Mouse (Mus musculus) heart, embryonic 10.5 days (tissue): ENCODE results near the gene Arid5b. TPM values are rescaled to one million over a fixed set of nuclear protein-coding genes. Genes with fewer than 3 reads are reported as not detected.

Experiments
- DNase-seq: peaks from one replicate; pipeline ENCODE4 v3.0.0-alpha.2; 2017; ENCODE audit warnings: low spot score
- H3K27ac ChIP-seq: fragments of 300-500 bp; sonication (generic); 2 replicates; pipeline ENCODE4 v1.5.1; 2016; ENCODE audit warnings: mild to moderate bottlenecking
- H3K27me3 ChIP-seq: fragments of 300-500 bp; sonication (generic); 2 replicates; pipeline ENCODE4 v1.6.1; 2016; ENCODE audit warnings: mild to moderate bottlenecking; ENCODE audit not compliant: poor library complexity, insufficient read depth, severe bottlenecking
- H3K36me3 ChIP-seq: fragments of 300-500 bp; sonication (generic); 2 replicates; pipeline ENCODE4 v1.6.1; 2016; ENCODE audit warnings: mild to moderate bottlenecking, moderate library complexity
- H3K4me1 ChIP-seq: fragments of 300-500 bp; sonication (generic); 2 replicates; pipeline ENCODE4 v1.6.1; 2016; ENCODE audit warnings: mild to moderate bottlenecking
- H3K4me3 ChIP-seq: fragments of 300-500 bp; sonication (generic); 2 replicates; pipeline ENCODE4 v1.5.1; 2016; ENCODE audit warnings: mild to moderate bottlenecking, moderate library complexity
- H3K9me3 ChIP-seq: fragments of 300-500 bp; sonication (generic); 2 replicates; pipeline ENCODE4 v1.6.1; 2016; ENCODE audit warnings: mild to moderate bottlenecking, moderate library complexity
- WGBS: fragments of 180-500 bp; shearing (Covaris S2); methylation state at CpG from one replicate; pipeline ENCODE4 v1.1.7; 2016; 5-methylcytosine and 5-hydroxymethylcytosine counted together
- polyA plus RNA-seq: library from polyadenylated mRNA; unstranded; fragments of >200 nt; fragmentation: Nextera tagmentation; extraction: Ambion mirVana; gene quantifications from 2 replicates; pipeline ENCODE4 v1.2.1, GENCODE M21; 2016

The Arid5b gene
- polyA plus RNA-seq, 1 experiment from 2014 or later = 18.2 TPM

GRCm38 (mm10) chr10:68157511-68157910 lies 121.0 kb downstream of the Arid5b start:
- Histone ChIP-seq H3K27ac (no peak overlapping the region), H3K27me3 (no peaks in the 10 kb centered on the region), H3K36me3 (no peaks in the 10 kb centered on the region), H3K9me3 (no peaks in the 10 kb centered on the region), H3K4me1 (peaks cover 22% of the 10 kb centered on the region), H3K4me3 (no peak overlapping the region)
- WGBS = 77% methylated on average over 8 of the region's 8 CpGs
- no peak for DNase-seq

GRCm38 (mm10) chr10:68156646-68157245 lies 121.8 kb downstream of the Arid5b start:
- 51% methylated on average over 10 of the region's 10 CpGs for WGBS
- Histone ChIP-seq H3K27ac (0 out of 2 replicates have a peak overlapping the region, but pooled peaks have one; percentile 29), H3K4me1 (peaks cover 22% of the 10 kb centered on the region), H3K36me3 (0 out of 2 replicates have a peak, but pooled peaks cover 3% of the 10 kb centered on the region), H3K4me3 (no peak overlapping the region), H3K27me3 (no peaks in the 10 kb centered on the region), H3K9me3 (no peaks in the 10 kb centered on the region)
- no peak for DNase-seq

GRCm38 (mm10) chr10:68156159-68156558 lies 122.4 kb downstream of the Arid5b start:
- no peaks in the 10 kb centered on the region for H3K27me3 ChIP-seq
- 76% methylated on average over 6 of the region's 6 CpGs for WGBS

GRCm38 (mm10) chr10:68155431-68156119 lies 123.0 kb downstream of the Arid5b start:
- 85% methylated on average over 6 of the region's 6 CpGs for whole genome bisulfite sequencing
- Histone ChIP-seq H3K27ac (no peak overlapping the region), H3K4me1 (peaks cover 22% of the 10 kb centered on the region)

More at GRCm38 (mm10) chr10:68156159-68156558, 122.4 kb downstream of the Arid5b start:
- peaks cover 22% of the 10 kb centered on the region for H3K4me1 ChIP-seq
- no peak overlapping the region for H3K4me3 ChIP-seq
- no peaks in the 10 kb centered on the region for H3K9me3 ChIP-seq
- H3K36me3 ChIP-seq = 0 out of 2 replicates have a peak, but pooled peaks cover 3% of the 10 kb centered on the region
- no peak for DNase-seq
- H3K27ac ChIP-seq = peak overlapping the region; percentile 29; the same call in 1 of the 2 replicates

GRCm38 (mm10) chr10:68154046-68154765 lies 124.3 kb downstream of the Arid5b start:
- Histone ChIP-seq H3K36me3 (0 out of 2 replicates have a peak, but pooled peaks cover 3% of the 10 kb centered on the region), H3K4me1 (peaks cover 21% of the 10 kb centered on the region), H3K9me3 (no peaks in the 10 kb centered on the region), H3K27me3 (no peaks in the 10 kb centered on the region), H3K27ac (no peak overlapping the region), H3K4me3 (no peak overlapping the region)
- WGBS = 90% methylated on average over 14 of the region's 14 CpGs
- no peak for DNase-seq

More at GRCm38 (mm10) chr10:68155431-68156119, 123.0 kb downstream of the Arid5b start:
- H3K9me3 ChIP-seq = no peaks in the 10 kb centered on the region
- H3K27me3 ChIP-seq = no peaks in the 10 kb centered on the region
- H3K4me3 ChIP-seq = no peak overlapping the region
- no peak for DNase-seq
- H3K36me3 ChIP-seq = 0 out of 2 replicates have a peak, but pooled peaks cover 3% of the 10 kb centered on the region

- DNase-seq = no peak
- Histone ChIP-seq H3K4me1 (peaks cover 14% of the 10 kb centered on the region), H3K36me3 (0 out of 2 replicates have a peak, but pooled peaks cover 3% of the 10 kb centered on the region), H3K27ac (no peak overlapping the region), H3K27me3 (no peaks in the 10 kb centered on the region), H3K4me3 (no peak overlapping the region), H3K9me3 (no peaks in the 10 kb centered on the region)
- WGBS = 86% methylated on average over 11 of the region's 11 CpGs
These were observed 125.0 kb downstream of the Arid5b start for GRCm38 (mm10) chr10:68153344-68154045.

- WGBS = 82% methylated on average over 6 of the region's 6 CpGs
- DNase-seq = no peak
- Histone ChIP-seq H3K4me3 (no peak overlapping the region), H3K9me3 (no peaks in the 10 kb centered on the region), H3K27me3 (no peaks in the 10 kb centered on the region), H3K4me1 (no peaks in the 10 kb centered on the region), H3K36me3 (0 out of 2 replicates have a peak, but pooled peaks cover 3% of the 10 kb centered on the region), H3K27ac (no peak overlapping the region)
These were observed 130.0 kb downstream of the Arid5b start for GRCm38 (mm10) chr10:68148495-68148894.

- Histone ChIP-seq H3K36me3 (0 out of 2 replicates have a peak, but pooled peaks cover 3% of the 10 kb centered on the region), H3K27ac (no peak overlapping the region), H3K9me3 (no peaks in the 10 kb centered on the region), H3K4me3 (no peak overlapping the region), H3K4me1 (no peaks in the 10 kb centered on the region), H3K27me3 (no peaks in the 10 kb centered on the region)
- DNase-seq = peak; percentile 13
- WGBS = 59% methylated on average over 6 of the region's 6 CpGs
These were observed 130.8 kb downstream of the Arid5b start for GRCm38 (mm10) chr10:68147730-68148129.

GRCm38 (mm10) chr10:68146842-68147241 lies 131.7 kb downstream of the Arid5b start:
- peak overlapping the region; percentile 36; the same call in 1 of the 2 replicates for H3K27ac ChIP-seq
- no peaks in the 10 kb centered on the region for H3K4me1 ChIP-seq
- 11% methylated on average over 5 of the region's 5 CpGs for WGBS
- DNase-seq = peak; percentile 66
- H3K4me3 ChIP-seq = no peak overlapping the region
- H3K9me3 ChIP-seq = no peaks in the 10 kb centered on the region
- no peaks in the 10 kb centered on the region for H3K27me3 ChIP-seq
- H3K36me3 ChIP-seq = 0 out of 2 replicates have a peak, but pooled peaks cover under 1% of the 10 kb centered on the region

- Histone ChIP-seq H3K9me3 (no peaks in the 10 kb centered on the region), H3K4me1 (no peaks in the 10 kb centered on the region)
These were observed 133.1 kb downstream of the Arid5b start for GRCm38 (mm10) chr10:68145286-68145950.

GRCm38 (mm10) chr10:68142501-68142900 lies 136.0 kb downstream of the Arid5b start:
- no peak for DNase-seq
- H3K9me3 ChIP-seq = no peaks in the 10 kb centered on the region
- no peak overlapping the region for H3K27ac ChIP-seq
- H3K4me3 ChIP-seq = no peak overlapping the region
- H3K36me3 ChIP-seq = peaks cover 6% of the 10 kb centered on the region; the same call in 1 of the 2 replicates
- H3K27me3 ChIP-seq = no peaks in the 10 kb centered on the region
- 71% methylated on average over 4 of the region's 4 CpGs for WGBS
- no peaks in the 10 kb centered on the region for H3K4me1 ChIP-seq

More at GRCm38 (mm10) chr10:68145286-68145950, 133.1 kb downstream of the Arid5b start:
- Histone ChIP-seq H3K36me3 (no peaks in the 10 kb centered on the region), H3K27ac (no peak overlapping the region), H3K4me3 (no peak overlapping the region), H3K27me3 (no peaks in the 10 kb centered on the region)
- 82% methylated on average over 18 of the region's 18 CpGs for WGBS
- no peak for DNase-seq

- DNase-seq = no peak
- H3K9me3 ChIP-seq = no peaks in the 10 kb centered on the region
- H3K4me1 ChIP-seq = peaks cover 9% of the 10 kb centered on the region; the same call in 1 of the 2 replicates
- no peak overlapping the region for H3K27ac ChIP-seq
- no peak overlapping the region for H3K4me3 ChIP-seq
- no peaks in the 10 kb centered on the region for H3K27me3 ChIP-seq
- peaks cover 6% of the 10 kb centered on the region; the same call in 1 of the 2 replicates for H3K36me3 ChIP-seq
- WGBS = 87% methylated on average over 7 of the region's 7 CpGs
These were observed 137.0 kb downstream of the Arid5b start for GRCm38 (mm10) chr10:68141567-68141966.
